Mouse (Mus musculus) embryonic facial prominence, embryonic 14.5 days (tissue): ENCODE data around the gene Sh3d19. TPM values are rescaled to one million over a fixed set of nuclear protein-coding genes. Genes with fewer than 3 reads are reported as not detected.
A peak's percentile ranks its signal among the peaks of the same experiment; 100 is the strongest.

ENCODE experiments used
- ATAC-seq: fragments of 200-750 bp; cut with Nextera tagmentation; 2 replicates; pipeline ENCODE4 v1.8.0; 2017; ENCODE audit warnings: low read depth, moderate number of reproducible peaks, moderate TSS enrichment
- DNase-seq: peaks from one replicate; pipeline ENCODE4 v3.0.0-alpha.2; 2015; ENCODE audit warnings: low spot score
- H3K27ac ChIP-seq: fragments of 300-500 bp; sonication (generic); replicated peaks from 2 replicates; pipeline ENCODE4 v1.5.1; 2014; ENCODE audit warnings: low read depth, mild to moderate bottlenecking, low read length, moderate library complexity
- H3K27me3 ChIP-seq: fragments of 300-500 bp; sonication (generic); replicated peaks from 2 replicates; pipeline ENCODE4 v1.6.1; 2014; ENCODE audit warnings: low read length; ENCODE audit not compliant: control insufficient read depth, insufficient read depth
- H3K36me3 ChIP-seq: fragments of 300-500 bp; sonication (generic); 2 replicates; pipeline ENCODE4 v1.6.1; 2014; ENCODE audit warnings: low read length, mixed read lengths; ENCODE audit not compliant: control insufficient read depth, insufficient read depth
- H3K4me1 ChIP-seq: fragments of 300-500 bp; sonication (generic); 2 replicates; pipeline ENCODE4 v1.6.1; 2014; ENCODE audit warnings: antibody characterized with exemption, low read length; ENCODE audit not compliant: control insufficient read depth, insufficient read depth
- H3K4me2 ChIP-seq: fragments of 300-500 bp; sonication (generic); 2 replicates; pipeline ENCODE4 v1.6.1; 2014; ENCODE audit warnings: low read depth, mild to moderate bottlenecking, low read length, moderate library complexity, mixed read lengths
- H3K4me3 ChIP-seq: fragments of 300-500 bp; sonication (generic); 2 replicates; pipeline ENCODE4 v1.5.1; 2014; ENCODE audit warnings: low read depth, mild to moderate bottlenecking, low read length
- H3K9ac ChIP-seq: fragments of 300-500 bp; sonication (generic); 2 replicates; pipeline ENCODE4 v1.6.1; 2014; ENCODE audit warnings: low read depth, mild to moderate bottlenecking, low read length, moderate library complexity, mixed read lengths
- H3K9me3 ChIP-seq: fragments of 300-500 bp; sonication (generic); 2 replicates; pipeline ENCODE4 v1.6.1; 2016; ENCODE audit warnings: low read length; ENCODE audit not compliant: control insufficient read depth
- WGBS: fragments of 180-500 bp; shearing (Covaris S2); extraction: QIAGEN DNeasy Blood & Tissue Kit; methylation state at CpG from one replicate; pipeline ENCODE4 v1.1.7; 2014; 5-methylcytosine and 5-hydroxymethylcytosine counted together
- polyA plus RNA-seq: library from polyadenylated mRNA; unstranded; fragments of >200 nt; fragmentation: Nextera tagmentation; extraction: Ambion mirVana; gene quantifications from 2 replicates; pipeline ENCODE4 v1.2.1, GENCODE M21; 2014

Sh3d19 gene
- polyA plus RNA-seq, 1 experiment from 2014 or later: 30.9 TPM

GRCm38 (mm10) chr3:85931859-85932258 lies 39.0 kb upstream of the Sh3d19 start:
- peak; percentile 77 for DNase-seq
- Histone ChIP-seq H3K27ac (no peak overlapping the region; the same call in 1 of the 2 replicates), H3K9ac (no peak overlapping the region), H3K4me2 (no peak overlapping the region), H3K9me3 (no peaks in the 10 kb centered on the region), H3K27me3 (no peaks in the 10 kb centered on the region), H3K4me3 (no peak overlapping the region), H3K4me1 (no peaks in the 10 kb centered on the region), H3K36me3 (no peaks in the 10 kb centered on the region)
- ATAC-seq: peak; percentile 88
- 70% methylated on average over 6 of the region's 6 CpGs for WGBS

DNA sequence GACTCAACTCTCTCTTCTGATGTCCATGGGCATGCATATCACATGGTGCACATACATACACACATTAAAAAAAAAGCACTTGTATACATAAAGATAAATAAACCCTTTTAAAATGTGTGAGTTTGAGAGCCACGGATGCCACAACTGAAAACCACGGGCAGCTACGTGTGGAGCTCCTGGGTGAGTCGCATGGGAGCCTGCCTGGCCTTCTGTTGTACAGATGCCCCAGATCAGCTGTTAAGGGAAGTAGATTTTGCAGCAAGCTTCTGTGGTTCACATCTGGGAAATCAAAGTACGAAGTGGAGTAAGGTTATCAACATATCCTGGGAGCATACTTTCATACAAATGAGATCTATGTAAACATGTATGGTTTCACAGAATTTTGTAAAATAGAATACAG lies 37.3 kb upstream of the Sh3d19 start:
- no peaks in the 10 kb centered on the region for H3K9me3 ChIP-seq

GRCm38 (mm10) chr3:85950914-85951313 lies 20.0 kb upstream of the Sh3d19 start:
- Histone ChIP-seq H3K36me3 (no peaks in the 10 kb centered on the region), H3K4me2 (no peak overlapping the region), H3K9ac (no peak overlapping the region), H3K9me3 (0 out of 2 replicates have a peak, but pooled peaks cover 6% of the 10 kb centered on the region), H3K27me3 (no peaks in the 10 kb centered on the region), H3K27ac (no peak overlapping the region), H3K4me3 (no peak overlapping the region), H3K4me1 (no peaks in the 10 kb centered on the region)
- no peak for DNase-seq
- 95% methylated on average over 4 of the region's 4 CpGs for WGBS
- ATAC-seq: no peak

More for the DNA sequence above, 37.3 kb upstream of the Sh3d19 start:
- Histone ChIP-seq H3K4me1 (no peaks in the 10 kb centered on the region), H3K36me3 (no peaks in the 10 kb centered on the region), H3K4me3 (no peak overlapping the region), H3K9ac (no peak overlapping the region), H3K4me2 (no peak overlapping the region), H3K27me3 (no peaks in the 10 kb centered on the region), H3K27ac (no peak overlapping the region)
- DNase-seq (no peak), ATAC-seq (no peak)
- 82% methylated on average over 5 of the region's 5 CpGs for whole genome bisulfite sequencing

GRCm38 (mm10) chr3:85952696-85953283 lies 18.1 kb upstream of the Sh3d19 start:
- peak; percentile 34 for DNase-seq
- WGBS: 75% methylated on average over 10 of the region's 10 CpGs

GRCm38 (mm10) chr3:85955269-85955668 lies 15.6 kb upstream of the Sh3d19 start:
- Histone ChIP-seq H3K36me3 (no peaks in the 10 kb centered on the region), H3K9me3 (no peaks in the 10 kb centered on the region), H3K4me2 (no peak overlapping the region), H3K4me1 (no peaks in the 10 kb centered on the region), H3K27me3 (no peaks in the 10 kb centered on the region), H3K9ac (no peak overlapping the region), H3K4me3 (no peak overlapping the region), H3K27ac (no peak overlapping the region)
- no peak for DNase-seq
- no peak for ATAC-seq
- WGBS: 81% methylated on average over 9 of the region's 9 CpGs

More at GRCm38 (mm10) chr3:85952696-85953283, 18.1 kb upstream of the Sh3d19 start:
- H3K27me3 ChIP-seq: no peaks in the 10 kb centered on the region
- no peak overlapping the region for H3K4me2 ChIP-seq
- no peaks in the 10 kb centered on the region for H3K4me1 ChIP-seq
- no peak overlapping the region for H3K27ac ChIP-seq
- 0 out of 2 replicates have a peak, but pooled peaks cover 6% of the 10 kb centered on the region for H3K9me3 ChIP-seq
- no peak overlapping the region for H3K4me3 ChIP-seq
- ATAC-seq: no peak
- no peak overlapping the region for H3K9ac ChIP-seq
- H3K36me3 ChIP-seq: no peaks in the 10 kb centered on the region

DNA sequence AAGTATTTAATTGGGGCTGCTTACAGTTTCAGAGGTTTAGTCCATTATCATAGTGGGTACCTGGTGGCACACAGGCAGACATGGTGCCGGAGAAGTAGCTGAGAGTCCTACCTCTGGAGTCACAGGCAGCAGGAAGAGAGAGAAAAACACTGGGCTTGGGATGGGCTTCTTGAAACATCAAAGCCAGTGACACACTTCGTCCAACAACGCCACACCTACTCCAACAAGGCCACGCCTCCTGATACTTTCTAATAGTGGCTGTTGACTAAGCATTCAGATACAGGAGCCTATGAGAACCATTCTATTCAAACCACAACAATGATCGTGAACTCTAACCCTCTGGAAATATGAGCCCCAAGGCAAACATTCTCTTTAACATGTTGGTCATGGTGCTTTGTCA lies 15.2 kb upstream of the Sh3d19 start:
- Histone ChIP-seq H3K9ac (no peak overlapping the region), H3K4me1 (no peaks in the 10 kb centered on the region), H3K4me3 (no peak overlapping the region), H3K9me3 (no peaks in the 10 kb centered on the region), H3K36me3 (no peaks in the 10 kb centered on the region), H3K27ac (no peak overlapping the region), H3K4me2 (no peak overlapping the region), H3K27me3 (no peaks in the 10 kb centered on the region)
- ATAC-seq: no peak
- 86% methylated on average over 5 of the region's 5 CpGs for WGBS
- DNase-seq: no peak

- Histone ChIP-seq H3K4me1 (no peaks in the 10 kb centered on the region), H3K9me3 (peaks cover 8% of the 10 kb centered on the region), H3K27ac (no peak overlapping the region), H3K36me3 (no peaks in the 10 kb centered on the region), H3K27me3 (no peaks in the 10 kb centered on the region), H3K9ac (no peak overlapping the region), H3K4me3 (no peak overlapping the region), H3K4me2 (no peak overlapping the region)
- DNase-seq (no peak), ATAC-seq (no peak)
- 67% methylated on average over 1 of the region's 1 CpGs for WGBS
These were observed 11.2 kb upstream of the Sh3d19 start for GRCm38 (mm10) chr3:85959669-85960068.

DNA sequence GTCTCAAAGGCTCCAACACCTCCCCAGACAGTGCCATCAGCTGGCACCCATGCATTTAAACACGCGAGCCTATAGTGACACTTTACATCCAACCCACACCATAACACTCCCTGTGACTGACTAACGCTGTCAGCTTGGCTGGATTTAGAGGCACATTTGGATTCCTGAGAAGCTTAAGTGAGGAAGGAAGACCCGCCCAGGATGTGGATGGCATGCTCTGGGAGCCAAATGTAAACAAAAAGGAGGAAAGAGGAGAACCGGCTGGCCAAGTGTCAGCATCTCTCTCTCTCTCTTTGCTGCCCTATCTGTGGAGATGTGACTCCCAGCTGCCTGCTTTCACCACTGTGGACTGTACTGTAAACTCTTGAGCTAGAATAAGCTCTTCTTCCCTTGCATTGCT lies 9.8 kb upstream of the Sh3d19 start:
- peaks cover 8% of the 10 kb centered on the region for H3K9me3 ChIP-seq
- ATAC-seq (0 out of 2 replicates have a peak, but pooled peaks have one; percentile 12), DNase-seq (peak; percentile 64)
- H3K4me1 ChIP-seq: no peaks in the 10 kb centered on the region
- H3K4me2 ChIP-seq: no peak overlapping the region
- no peak overlapping the region for H3K27ac ChIP-seq
- no peaks in the 10 kb centered on the region for H3K27me3 ChIP-seq
- H3K4me3 ChIP-seq: no peak overlapping the region
- H3K9ac ChIP-seq: no peak overlapping the region
- 32% methylated on average over 5 of the region's 5 CpGs for WGBS
- H3K36me3 ChIP-seq: no peaks in the 10 kb centered on the region

- WGBS: 76% methylated on average over 4 of the region's 4 CpGs
- Histone ChIP-seq H3K4me2 (no peak overlapping the region), H3K4me3 (no peak overlapping the region), H3K27me3 (no peaks in the 10 kb centered on the region), H3K9ac (no peak overlapping the region), H3K27ac (no peak overlapping the region), H3K36me3 (no peaks in the 10 kb centered on the region), H3K9me3 (peaks cover 8% of the 10 kb centered on the region), H3K4me1 (0 out of 2 replicates have a peak, but pooled peaks cover under 1% of the 10 kb centered on the region)
- no peak for DNase-seq
- ATAC-seq: no peak
These were observed 5.4 kb upstream of the Sh3d19 start for GRCm38 (mm10) chr3:85965479-85965878.
